ENCODE assay signal across 9 mouse cellular contexts in the genomic region with DNA sequence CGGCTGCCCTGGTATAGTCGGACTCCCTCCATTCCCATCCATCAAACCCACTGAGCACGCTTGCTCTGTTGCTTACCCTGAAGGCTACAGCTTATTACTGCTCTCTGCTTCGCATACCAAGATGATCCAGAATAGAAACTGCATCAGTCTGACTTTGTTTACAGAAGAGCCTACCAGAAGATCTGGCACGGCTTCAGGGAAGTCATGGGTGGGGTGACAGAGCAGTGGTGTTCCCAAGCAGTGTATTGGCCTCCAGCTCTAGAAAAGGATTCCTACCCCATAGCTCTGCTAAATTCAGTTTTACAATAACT.
DNase-seq lines count a peak whose midpoint lies in the region; ATAC-seq and TF ChIP-seq lines count a peak whose summit lies in the region.
"Had no signal": no experiment of that assay in that cellular context is flagged by ENCODE, and none has a peak within 500 bp of the region (broad histone marks: within the 10 kb centered on the region; RNA-seq: fewer than 3 reads in every experiment).

No protein-coding gene starts in this region.

- ATAC-seq in forebrain, embryonic 12.5 days (ENCODE audit: low FRiP score): no peak
- ATAC-seq in forebrain, embryonic 11.5 days (replicated peaks; ENCODE audit: low FRiP score): no peak
- peak; percentile 69 for ATAC-seq in lung, embryonic 15.5 days (ENCODE audit: borderline replicate concordance, extremely low read depth, low FRiP score, low TSS enrichment)
- ATAC-seq in activated CD4-positive, CD25-positive, alpha-beta regulatory T cell, adult 4 months: no peak

- no peaks in the 10 kb centered on the region for H3K36me3 ChIP-seq in forebrain, embryonic 12.5 days (replicated peaks)
- H3K36me3 ChIP-seq in forebrain, embryonic 11.5 days (ENCODE audit: control insufficient read depth, insufficient read depth, low read length): no peaks in the 10 kb centered on the region
- no peaks in the 10 kb centered on the region for H3K36me3 ChIP-seq in lung, embryonic 15.5 days
- H3K36me3 ChIP-seq in thymus, adult 2 months (ENCODE audit: control insufficient read depth, insufficient read depth, low read length): no peaks in the 10 kb centered on the region

- DNase-seq in forebrain, embryonic 11.5 days (ENCODE audit: low spot score): no peak
- DNase-seq in urinary bladder, postnatal 36 days (ENCODE audit: low spot score in 2 of 2): peak; percentile 20 to 50
- DNase-seq in urinary bladder, postnatal 25 days (ENCODE audit: low spot score): no peak
- DNase-seq in frontal cortex, postnatal 10 days (ENCODE audit: low spot score in 2 of 2): no peak
- no peak for DNase-seq in thymus, adult 2 months
- DNase-seq: cerebellum, postnatal 25 days had no signal

- no peak overlapping the region for H3K4me2 ChIP-seq in forebrain, embryonic 12.5 days
- no peak overlapping the region for H3K4me2 ChIP-seq in forebrain, embryonic 11.5 days (ENCODE audit: low read depth, low read length, severe bottlenecking)
- no peak overlapping the region for H3K4me2 ChIP-seq in lung, embryonic 15.5 days

- 85% methylated on average over 5 of the region's 5 CpGs for WGBS in forebrain, embryonic 12.5 days
- WGBS in forebrain, embryonic 11.5 days: 88% methylated on average over 5 of the region's 5 CpGs
- 28% methylated on average over 5 of the region's 5 CpGs for WGBS in lung, embryonic 15.5 days
- 94% methylated on average over 5 of the region's 5 CpGs for WGBS in thymus, adult 2 months

- H3K27ac ChIP-seq in forebrain, embryonic 12.5 days: 0 out of 2 replicates have a peak overlapping the region, but pooled peaks have one; percentile 25
- H3K27ac ChIP-seq in forebrain, embryonic 11.5 days (ENCODE audit: low read depth, low read length): no peak overlapping the region
- peak overlapping the region; percentile 90 for H3K27ac ChIP-seq in lung, embryonic 15.5 days
- H3K27ac ChIP-seq in thymus, adult 2 months (ENCODE audit: control insufficient read depth, insufficient read depth, low read length): no peak overlapping the region

- no peak for TF ChIP-seq CTCF in thymus, adult 2 months (IDR thresholded peaks at IDR 0.05; ENCODE audit: borderline replicate concordance, control insufficient read depth, extremely low read depth, insufficient read depth, low read length, poor library complexity)

- TF ChIP-seq POLR2A in thymus, adult 2 months (IDR thresholded peaks at IDR 0.05; ENCODE audit: control insufficient read depth, extremely low read depth, insufficient read depth, low read length, poor library complexity): no peak

- H3K9ac ChIP-seq in forebrain, embryonic 12.5 days: no peak overlapping the region
- no peak overlapping the region for H3K9ac ChIP-seq in forebrain, embryonic 11.5 days (ENCODE audit: low read length)
- H3K9ac ChIP-seq in lung, embryonic 15.5 days: no peak overlapping the region

- H3K9me3 ChIP-seq in forebrain, embryonic 12.5 days: no peaks in the 10 kb centered on the region
- no peaks in the 10 kb centered on the region for H3K9me3 ChIP-seq in forebrain, embryonic 11.5 days (ENCODE audit: control insufficient read depth, low read length)
- no peaks in the 10 kb centered on the region for H3K9me3 ChIP-seq in lung, embryonic 15.5 days

- no peak overlapping the region for H3K4me3 ChIP-seq in forebrain, embryonic 12.5 days (replicated peaks)
- H3K4me3 ChIP-seq in forebrain, embryonic 11.5 days (ENCODE audit: low read depth, low read length): no peak overlapping the region
- no peak overlapping the region for H3K4me3 ChIP-seq in lung, embryonic 15.5 days
- H3K4me3 ChIP-seq in thymus, adult 2 months (ENCODE audit: control insufficient read depth, insufficient read depth, low read length): no peak overlapping the region

- H3K27me3 ChIP-seq in forebrain, embryonic 12.5 days: 0 out of 2 replicates have a peak, but pooled peaks cover 7% of the 10 kb centered on the region
- no peaks in the 10 kb centered on the region for H3K27me3 ChIP-seq in forebrain, embryonic 11.5 days (ENCODE audit: control insufficient read depth, insufficient read depth, low read length)
- no peaks in the 10 kb centered on the region for H3K27me3 ChIP-seq in lung, embryonic 15.5 days
- H3K27me3 ChIP-seq in thymus, adult 2 months (ENCODE audit: control insufficient read depth, insufficient read depth, low read length): no peaks in the 10 kb centered on the region

- H3K4me1 ChIP-seq in forebrain, embryonic 12.5 days: peaks cover 57% of the 10 kb centered on the region
- H3K4me1 ChIP-seq in forebrain, embryonic 11.5 days (replicated peaks; ENCODE audit: control insufficient read depth, insufficient read depth, low read length): peaks cover 9% of the 10 kb centered on the region
- H3K4me1 ChIP-seq in lung, embryonic 15.5 days: peaks cover 47% of the 10 kb centered on the region
- peaks cover 5% of the 10 kb centered on the region for H3K4me1 ChIP-seq in thymus, adult 2 months (replicated peaks; ENCODE audit: control insufficient read depth, insufficient read depth, low read length)

Comparison
In these comparisons a context has a peak if more than half of its experiments do, and no peak if none do; other contexts are left out.
1. H3K27ac ChIP-seq: peak in forebrain, embryonic 12.5 days (single experiment) and lung, embryonic 15.5 days (single experiment); none in forebrain, embryonic 11.5 days (single experiment) and thymus, adult 2 months (single experiment).
2. DNase-seq: peak in urinary bladder, postnatal 36 days (2 of 2); none in forebrain, embryonic 11.5 days (single experiment), urinary bladder, postnatal 25 days (single experiment), frontal cortex, postnatal 10 days (0 of 2) and thymus, adult 2 months (single experiment).